Mouse (Mus musculus): ENCODE measurements at regions not wholly inside any gene's neighbourhood (a gene's known extent, or its start where the extent isn't known, plus 50 kb on each side); places are given as distances from the start of the nearest gene placed in this dataset.
"Not testable (repeated sequence)": the region's sequence is repeated elsewhere in the genome, so short reads cannot be mapped to it uniquely, and the experiment has no call there.

- no peak for DNase-seq (ENCODE audit: low spot score)
Measured at GRCm38 (mm10) chr5:4355609-4356224, 163.6 kb downstream of the Mterf1b start.

GRCm38 (mm10) chr5:4356555-4357273 lies 164.5 kb downstream of the Mterf1b start:
- DNase-seq (ENCODE audit: low spot score): not testable (repeated sequence)

- DNase-seq (ENCODE audit: low spot score): not testable (repeated sequence)
Measured at GRCm38 (mm10) chr5:4361547-4361946, 169.4 kb downstream of the Mterf1b start.

- peak; percentile 18 for DNase-seq (ENCODE audit: low spot score)
Measured at GRCm38 (mm10) chr5:4384719-4385118, 192.6 kb downstream of the Mterf1b start.

- no peak for DNase-seq (ENCODE audit: low spot score)
Measured at GRCm38 (mm10) chr5:4391083-4391482, 198.9 kb downstream of the Mterf1b start.

GRCm38 (mm10) chr5:4394353-4395052 lies 202.3 kb downstream of the Mterf1b start:
- DNase-seq (ENCODE audit: low spot score): peak; percentile 5

- no peak for DNase-seq (ENCODE audit: low spot score)
Measured at GRCm38 (mm10) chr5:4398087-4398486, 205.9 kb downstream of the Mterf1b start.

- no peak for DNase-seq (ENCODE audit: low spot score)
Measured at GRCm38 (mm10) chr5:4417761-4418160, 225.6 kb downstream of the Mterf1b start.
